Mouse (Mus musculus): Measurements from ENCODE around the gene Slc25a22. TPM values are rescaled to one million over a fixed set of nuclear protein-coding genes. Genes with fewer than 3 reads are reported as not detected.

The Slc25a22 gene
- total and polyA plus RNA-seq, 3 experiments = 6.5 to 31.5 (median 16.1) TPM

- no peak for TF ChIP-seq ZNF384 (IDR thresholded peaks at IDR 0.05; ENCODE audit: low read depth, low read length)
- dilution Hi-C loops (cut with MboI; ENCODE audit: extremely low pct_ligation_motif_present, extremely low pct_unique_long_range_greater_than_20kb, low sequenced_read_pairs) (no loop called here), in situ Hi-C loops (cut with MboI; ENCODE audit: low pct_ligation_motif_present, low pct_unique_long_range_greater_than_20kb, low sequenced_read_pairs) (no loop called here)
- no peak overlapping the region for H3K4me2 ChIP-seq (ENCODE audit: insufficient read depth, low read depth, poor library complexity, severe bottlenecking)
- no peak overlapping the region for H3K27ac ChIP-seq (ENCODE audit: insufficient read depth, low read depth)
- DNase-seq (ENCODE audit: extremely low read depth) = no peak
- no peaks in the 10 kb centered on the region for H3K27me3 ChIP-seq (replicated peaks)
- H3K9ac ChIP-seq (ENCODE audit: insufficient read depth, low read depth) = no peak overlapping the region
- H3K9me3 ChIP-seq (replicated peaks; ENCODE audit: low read length) = no peaks in the 10 kb centered on the region
- H3K79me2 ChIP-seq (replicated peaks; ENCODE audit: control insufficient read depth, extremely low read depth, insufficient read depth, poor library complexity, severe bottlenecking) = no peaks in the 10 kb centered on the region
- H3K4me3 ChIP-seq (replicated peaks in 1 of 3; ENCODE audit: low read depth in 2 of 3, low read length in 2 of 3, poor library complexity in 1 of 3) = no peak overlapping the region
- H3K36me3 ChIP-seq (replicated peaks in 1 of 2; ENCODE audit: control insufficient read depth in 1 of 2, insufficient read depth in 1 of 2, low read length in 1 of 2) = peaks cover 0 to 55% of the 10 kb centered on the region in 2 experiments
- H3K4me1 ChIP-seq (ENCODE audit: control insufficient read depth in 1 of 2, insufficient read depth in 2 of 2) = peaks cover 20 to 40% of the 10 kb centered on the region in 2 experiments
Measured at GRCm38 (mm10) chr7:141485606-141486005, 47.9 kb upstream of the Slc25a22 start.

GRCm38 (mm10) chr7:141485186-141485585 is 47.5 kb upstream of the Slc25a22 start:
- Histone ChIP-seq H3K36me3 (replicated peaks in 1 of 2; ENCODE audit: control insufficient read depth in 1 of 2, insufficient read depth in 1 of 2, low read length in 1 of 2) (peaks cover 0 to 52% of the 10 kb centered on the region in 2 experiments), H3K27me3 (replicated peaks) (no peaks in the 10 kb centered on the region), H3K9ac (ENCODE audit: insufficient read depth, low read depth) (no peak overlapping the region), H3K4me1 (ENCODE audit: control insufficient read depth in 1 of 2, insufficient read depth in 2 of 2) (peaks cover 20 to 44% of the 10 kb centered on the region in 2 experiments), H3K27ac (ENCODE audit: insufficient read depth, low read depth) (no peak overlapping the region), H3K9me3 (replicated peaks; ENCODE audit: low read length) (no peaks in the 10 kb centered on the region), H3K4me3 (replicated peaks in 1 of 3; ENCODE audit: low read depth in 2 of 3, low read length in 2 of 3, poor library complexity in 1 of 3) (no peak overlapping the region), H3K4me2 (ENCODE audit: insufficient read depth, low read depth, poor library complexity, severe bottlenecking) (no peak overlapping the region), H3K79me2 (replicated peaks; ENCODE audit: control insufficient read depth, extremely low read depth, insufficient read depth, poor library complexity, severe bottlenecking) (no peaks in the 10 kb centered on the region)
- no peak for DNase-seq (ENCODE audit: extremely low read depth)
- in situ Hi-C loops (cut with MboI; ENCODE audit: low pct_ligation_motif_present, low pct_unique_long_range_greater_than_20kb, low sequenced_read_pairs) (no loop called here), dilution Hi-C loops (cut with MboI; ENCODE audit: extremely low pct_ligation_motif_present, extremely low pct_unique_long_range_greater_than_20kb, low sequenced_read_pairs) (no loop called here)
- TF ChIP-seq ZMIZ1 (IDR thresholded peaks at IDR 0.05; ENCODE audit: low read depth, low read length) (no peak), MAFK (IDR thresholded peaks at IDR 0.05; ENCODE audit: insufficient replicate concordance, low read length) (no peak), CHD2 (IDR thresholded peaks at IDR 0.05; ENCODE audit: low read length) (no peak), POLR2AphosphoS2 (IDR thresholded peaks at IDR 0.05; ENCODE audit: low read depth, low read length) (no peak), TCF12 (IDR thresholded peaks at IDR 0.05; ENCODE audit: low read depth, low read length) (no peak), NRF1 (IDR thresholded peaks at IDR 0.05; ENCODE audit: low read depth, low read length) (no peak), CTCF (conservative IDR thresholded peaks at IDR 0.05 in 1 of 2, IDR thresholded peaks at IDR 0.05 in 1 of 2; ENCODE audit: low read depth in 2 of 2, low read length in 2 of 2) (no peak), TBP (conservative IDR thresholded peaks at IDR 0.05; ENCODE audit: low read depth, low read length) (no peak), CHD1 (IDR thresholded peaks at IDR 0.05; ENCODE audit: low read depth, low read length) (no peak), SMC3 (IDR thresholded peaks at IDR 0.05; ENCODE audit: low read depth, low read length) (no peak), E2F4 (IDR thresholded peaks at IDR 0.05; ENCODE audit: insufficient replicate concordance, low read depth, low read length) (no peak), PAX5 (IDR thresholded peaks at IDR 0.05; ENCODE audit: low read length) (no peak), MAZ (IDR thresholded peaks at IDR 0.05; ENCODE audit: low read depth, low read length) (no peak), ZC3H11A (IDR thresholded peaks at IDR 0.05; ENCODE audit: low read depth, low read length) (no peak), SIN3A (IDR thresholded peaks at IDR 0.05; ENCODE audit: low read length) (no peak), MXI1 (IDR thresholded peaks at IDR 0.05; ENCODE audit: low read depth, low read length) (no peak), JUND (conservative IDR thresholded peaks at IDR 0.05; ENCODE audit: low read depth, low read length) (no peak), BHLHE40 (IDR thresholded peaks at IDR 0.05; ENCODE audit: low read depth, low read length) (no peak), NELFE (IDR thresholded peaks at IDR 0.05; ENCODE audit: low read depth, low read length) (no peak), IRF4 (IDR thresholded peaks at IDR 0.05; ENCODE audit: low read depth, low read length) (no peak)

Measured in CH12.LX (cell line).